Mouse (Mus musculus) kidney, postnatal 0 days (tissue): ENCODE data around the gene Hp. TPM values are rescaled to one million over a fixed set of nuclear protein-coding genes. Genes with fewer than 3 reads are reported as not detected.

Experiments
- ATAC-seq: fragments of 200-750 bp; cut with Nextera tagmentation; replicated peaks from 2 replicates; pipeline ENCODE4 v1.8.0; 2017; ENCODE audit warnings: low read depth, moderate number of reproducible peaks, moderate TSS enrichment, moderate library complexity; ENCODE audit not compliant: low FRiP score
- DNase-seq: peaks from one replicate; pipeline ENCODE4 v3.0.0-alpha.2; 2016; ENCODE audit warnings: low spot score
- H3K27ac ChIP-seq: fragments of 300-500 bp; sonication (generic); 2 replicates; pipeline ENCODE4 v1.5.1; 2014; ENCODE audit warnings: mild to moderate bottlenecking
- H3K27me3 ChIP-seq: fragments of 300-500 bp; sonication (generic); 2 replicates; pipeline ENCODE4 v1.6.1; 2014; ENCODE audit warnings: low read length, mixed read lengths; ENCODE audit not compliant: insufficient read depth
- H3K36me3 ChIP-seq: fragments of 300-500 bp; sonication (generic); 2 replicates; pipeline ENCODE4 v1.6.1; 2014; ENCODE audit warnings: low read length, mixed read lengths; ENCODE audit not compliant: insufficient read depth
- H3K4me1 ChIP-seq: fragments of 300-500 bp; sonication (generic); replicated peaks from 2 replicates; pipeline ENCODE4 v1.6.1; 2014; ENCODE audit warnings: antibody characterized with exemption, low read length, mixed read lengths; ENCODE audit not compliant: insufficient read depth
- H3K4me2 ChIP-seq: fragments of 300-500 bp; sonication (generic); 2 replicates; pipeline ENCODE4 v1.6.1; 2014; ENCODE audit warnings: mild to moderate bottlenecking, low read length, moderate library complexity, mixed read lengths
- H3K4me3 ChIP-seq: fragments of 300-500 bp; sonication (generic); replicated peaks from 2 replicates; pipeline ENCODE4 v1.5.1; 2014; ENCODE audit warnings: low read depth, low read length
- H3K9ac ChIP-seq: fragments of 300-500 bp; sonication (generic); 2 replicates; pipeline ENCODE4 v1.6.1; 2014; ENCODE audit warnings: low read depth, low read length
- H3K9me3 ChIP-seq: fragments of 300-500 bp; sonication (generic); replicated peaks from 2 replicates; pipeline ENCODE4 v1.6.1; 2016; ENCODE audit warnings: low read length, inconsistent platforms, mixed read lengths
- CTCF ChIP-seq: IDR thresholded peaks from 2 replicates; pipeline ENCODE4 v1.5.1; 2016; ENCODE audit warnings: antibody characterized with exemption, low read depth, mild to moderate bottlenecking, moderate library complexity
- WGBS: fragments of 180-500 bp; shearing (Covaris S2); extraction: QIAGEN DNeasy Blood & Tissue Kit; methylation state at CpG from one replicate; pipeline ENCODE4 v1.1.7; 2014; 5-methylcytosine and 5-hydroxymethylcytosine counted together
- polyA plus RNA-seq: library from polyadenylated mRNA; unstranded; fragments of >200 nt; fragmentation: Nextera tagmentation; extraction: Ambion mirVana; gene quantifications from 2 replicates; pipeline ENCODE4 v1.2.1, GENCODE M21; 2015

Hp gene
- polyA plus RNA-seq, 1 experiment from 2014 or later, result 7.8 TPM

DNA sequence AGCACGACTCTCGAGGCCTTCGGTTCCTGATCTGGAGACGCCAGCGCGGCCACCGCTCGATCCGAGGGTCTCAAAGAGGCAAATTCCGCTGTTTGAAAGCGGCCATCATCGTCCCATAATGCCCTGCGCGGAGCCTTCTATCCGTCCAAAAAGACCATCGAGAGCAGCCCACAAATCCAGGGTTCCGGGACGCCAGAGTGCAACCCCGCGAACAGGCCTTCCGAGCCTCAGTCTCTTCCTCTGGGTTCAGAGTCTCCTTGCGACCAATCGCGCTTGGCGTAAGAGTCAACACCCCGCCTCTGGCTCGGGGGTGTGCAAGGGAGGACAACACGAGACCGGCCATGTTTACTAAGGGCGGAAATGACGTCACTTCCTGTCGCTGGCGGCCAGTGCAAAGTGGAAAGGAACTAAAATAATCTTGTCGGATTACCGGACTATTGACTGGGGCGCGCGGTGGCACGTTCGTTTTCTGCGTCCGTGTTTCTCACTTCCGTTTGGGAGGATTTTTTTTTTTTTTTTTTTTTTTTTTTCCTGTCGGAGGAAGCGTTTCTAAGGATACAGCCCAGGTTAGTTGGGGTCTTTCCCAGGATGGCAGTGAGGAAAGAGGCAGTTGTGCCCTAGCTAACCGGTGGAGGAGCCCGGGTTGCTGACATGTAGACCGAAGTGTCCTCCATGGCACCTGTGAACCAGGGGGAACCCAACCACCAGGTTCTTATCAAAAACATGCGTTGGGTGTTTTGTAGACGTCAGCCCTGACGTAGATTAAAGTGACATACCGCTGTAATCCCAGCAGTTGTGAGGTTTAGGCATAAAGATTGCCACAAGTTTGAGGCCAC is 13.3 kb downstream of the Hp start, which contains the start of the genes Dhx38 and Txnl4b:
Gene Dhx38 (minus strand): TSS at position 364 of the 836 bp plus-strand sequence.
Gene Txnl4b (plus strand): TSS at position 395 of the 836 bp plus-strand sequence.
- Histone ChIP-seq H3K9ac (peak within 1 kb of the TSS; percentile 81), H3K9me3 (no peaks in the 10 kb centered on the region), H3K27me3 (no peaks in the 10 kb centered on the region), H3K4me1 (peaks cover 4% of the 10 kb centered on the region; the same call in 1 of the 2 replicates), H3K4me3 (peak within 1 kb of the TSS; percentile 67), H3K27ac (peak within 1 kb of the TSS; percentile 93), H3K36me3 (peaks cover 29% of the 10 kb centered on the region), H3K4me2 (peak within 1 kb of the TSS; percentile 73)
- WGBS, result under 1% methylated on average over 52 of the region's 52 CpGs
- ATAC-seq, result peak; percentile 100
- TF ChIP-seq CTCF, result no peak
- peak; percentile 99 for DNase-seq

- Histone ChIP-seq H3K4me1 (peaks cover 4% of the 10 kb centered on the region; the same call in 1 of the 2 replicates), H3K27ac (peak overlapping the region; percentile 93)
Observed at GRCm38 (mm10) chr8:109564766-109565165, 14.2 kb downstream of the Hp start.

DNA sequence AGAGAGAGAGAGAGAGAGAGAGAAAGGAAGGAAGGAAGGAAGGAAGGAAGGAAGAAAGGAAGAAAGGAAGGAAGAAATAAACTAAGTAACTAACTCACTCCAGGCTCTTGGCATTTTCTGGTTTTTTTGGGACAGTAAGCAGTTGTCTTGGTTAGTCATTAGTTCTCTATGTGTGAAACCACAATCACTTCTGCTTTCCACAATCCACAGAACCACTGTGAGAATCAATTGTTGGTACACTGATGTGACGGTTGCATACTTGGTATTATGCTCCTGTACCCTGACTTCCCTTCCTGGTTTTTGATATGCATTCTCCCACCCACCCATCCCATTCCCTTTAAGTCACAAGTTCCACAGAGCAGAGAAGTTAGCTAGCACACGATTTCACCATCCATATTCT is 15.1 kb downstream of the Hp start:
- 76% methylated on average over 2 of the region's 2 CpGs for WGBS
- TF ChIP-seq CTCF, result no peak
- Histone ChIP-seq H3K27ac (no peak overlapping the region), H3K9me3 (no peaks in the 10 kb centered on the region), H3K4me1 (peaks cover 4% of the 10 kb centered on the region; the same call in 1 of the 2 replicates), H3K4me2 (no peak overlapping the region), H3K27me3 (no peaks in the 10 kb centered on the region), H3K36me3 (peaks cover 35% of the 10 kb centered on the region), H3K4me3 (no peak overlapping the region), H3K9ac (no peak overlapping the region)
- DNase-seq (no peak), ATAC-seq (no peak)

More at GRCm38 (mm10) chr8:109564766-109565165, 14.2 kb downstream of the Hp start:
- peak overlapping the region; percentile 73 for H3K4me2 ChIP-seq
- H3K27me3 ChIP-seq, result no peaks in the 10 kb centered on the region
- peak overlapping the region; percentile 67 for H3K4me3 ChIP-seq
- ATAC-seq (no peak), DNase-seq (peak; percentile 21)
- WGBS, result 4% methylated on average over 10 of the region's 10 CpGs
- no peak for TF ChIP-seq CTCF
- H3K9me3 ChIP-seq, result no peaks in the 10 kb centered on the region
- H3K36me3 ChIP-seq, result peaks cover 33% of the 10 kb centered on the region
- peak overlapping the region; percentile 81 for H3K9ac ChIP-seq

- 0 out of 2 replicates have a peak, but pooled peaks have one; percentile 31 for ATAC-seq
- Histone ChIP-seq H3K4me3 (no peak overlapping the region), H3K9me3 (no peaks in the 10 kb centered on the region), H3K27me3 (no peaks in the 10 kb centered on the region), H3K4me2 (no peak overlapping the region), H3K36me3 (peaks cover 80% of the 10 kb centered on the region), H3K4me1 (no peaks in the 10 kb centered on the region), H3K9ac (no peak overlapping the region), H3K27ac (no peak overlapping the region)
- peak; percentile 37 for DNase-seq
- TF ChIP-seq CTCF, result peak; percentile 69
- WGBS, result 37% methylated on average over 3 of the region's 3 CpGs
Observed at GRCm38 (mm10) chr8:109551663-109552062, 27.3 kb downstream of the Hp start.

DNA sequence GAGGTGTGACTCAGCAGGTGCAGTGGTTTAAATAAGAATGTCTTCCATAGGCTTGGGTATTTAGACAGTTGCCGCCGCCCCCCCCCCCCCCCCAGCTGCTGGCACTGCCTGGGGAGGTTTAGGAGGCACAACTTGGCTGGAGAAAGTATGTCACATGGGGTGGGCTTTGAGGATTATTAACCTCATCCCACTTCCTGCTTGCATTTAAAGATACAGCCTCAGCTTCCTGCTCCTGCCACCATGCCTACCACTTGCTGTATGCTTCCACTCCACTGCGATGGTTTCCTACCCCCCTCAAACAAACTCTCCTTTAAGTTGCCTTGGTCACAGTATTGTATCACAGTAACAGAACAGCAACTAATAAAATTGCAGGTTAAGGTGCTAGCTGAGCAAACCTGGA is 34.9 kb downstream of the Hp start:
- Histone ChIP-seq H3K9ac (no peak overlapping the region), H3K4me3 (no peak overlapping the region), H3K36me3 (peaks cover 16% of the 10 kb centered on the region), H3K4me2 (no peak overlapping the region), H3K27ac (no peak overlapping the region), H3K27me3 (no peaks in the 10 kb centered on the region), H3K9me3 (no peaks in the 10 kb centered on the region), H3K4me1 (no peaks in the 10 kb centered on the region)
- 81% methylated on average over 1 of the region's 3 CpGs for WGBS
- DNase-seq (no peak), ATAC-seq (no peak)
- no peak for TF ChIP-seq CTCF

DNA sequence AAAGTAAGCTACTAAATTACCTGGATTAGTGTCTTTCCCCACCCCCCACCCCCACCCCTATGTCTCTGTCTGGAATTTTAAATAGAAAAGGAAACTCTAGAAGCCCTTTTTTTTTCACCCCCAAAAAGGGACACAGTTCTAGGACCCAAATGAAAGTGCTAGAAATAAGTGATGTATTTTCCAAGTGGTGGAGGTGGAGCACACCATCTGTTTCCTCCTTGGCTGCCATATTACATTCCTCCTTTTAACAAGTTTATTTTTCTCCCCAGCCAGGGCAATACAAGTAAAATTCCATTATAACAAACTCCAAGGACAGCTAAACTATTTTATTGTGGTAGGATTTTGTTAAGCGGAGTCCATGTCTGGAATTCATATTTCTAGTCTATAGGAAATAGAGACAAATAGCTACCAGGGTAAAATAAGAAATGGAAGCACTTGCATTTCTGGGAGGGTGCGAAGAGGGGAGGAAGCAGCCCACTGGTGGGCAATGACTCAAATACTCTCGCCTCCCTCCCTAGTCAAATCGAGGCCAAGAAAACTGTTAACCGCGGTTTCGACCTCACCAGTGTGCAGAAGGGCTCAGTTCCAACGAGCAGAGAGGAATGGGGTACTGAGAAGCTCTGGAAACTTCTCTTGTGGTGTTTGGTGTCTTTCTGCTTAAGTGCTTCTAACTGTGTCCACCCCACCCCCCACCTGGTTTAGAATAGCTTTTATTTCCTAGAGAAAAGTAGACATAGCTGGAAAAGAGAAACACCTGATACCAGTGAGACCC is 36.0 kb downstream of the Hp start:
- no peak overlapping the region for H3K27ac ChIP-seq
- no peak overlapping the region for H3K9ac ChIP-seq
- no peaks in the 10 kb centered on the region for H3K27me3 ChIP-seq
- DNase-seq, result no peak
- H3K4me2 ChIP-seq, result no peak overlapping the region
- no peak for ATAC-seq
- no peak for TF ChIP-seq CTCF
- H3K4me1 ChIP-seq, result no peaks in the 10 kb centered on the region
- H3K36me3 ChIP-seq, result peaks cover 5% of the 10 kb centered on the region
- 65% methylated on average over 8 of the region's 8 CpGs for WGBS
- H3K9me3 ChIP-seq, result no peaks in the 10 kb centered on the region
- no peak overlapping the region for H3K4me3 ChIP-seq
